9 mouse cellular contexts compared by ENCODE assay signal in genomic region chr4:118216726-118217595, GRCm38 (mm10). TPM values are rescaled to one million over a fixed set of nuclear protein-coding genes. Genes with fewer than 3 reads are reported as not detected.
DNase-seq lines count a peak whose midpoint lies in the region; ATAC-seq and TF ChIP-seq lines count a peak whose summit lies in the region.
"Had no signal": no experiment of that assay in that cellular context is flagged by ENCODE, and none has a peak within 500 bp of the region (broad histone marks: within the 10 kb centered on the region; RNA-seq: fewer than 3 reads in every experiment).

No protein-coding gene starts in this region.

- H3K4me1 ChIP-seq in G1E (ENCODE audit: insufficient read depth, low read depth, low read length) = no peaks in the 10 kb centered on the region
- H3K4me1 ChIP-seq in forebrain, embryonic 11.5 days (replicated peaks; ENCODE audit: control insufficient read depth, insufficient read depth, low read length) = no peaks in the 10 kb centered on the region
- peaks cover 3% of the 10 kb centered on the region; the same call in 1 of the 2 replicates for H3K4me1 ChIP-seq in liver, postnatal 0 days (ENCODE audit: insufficient read depth)
- H3K4me1 ChIP-seq: heart, embryonic 13.5 days had no signal

- TF ChIP-seq CTCF in G1E (IDR thresholded peaks at IDR 0.05; ENCODE audit: low read depth, low read length) = peak; percentile 56
- TF ChIP-seq CTCF in brain, embryonic 14.5 days (IDR thresholded peaks at IDR 0.05; ENCODE audit: borderline replicate concordance, extremely low read depth, insufficient read depth, insufficient read length) = peak; percentile 85
- TF ChIP-seq CTCF in liver, postnatal 0 days (IDR thresholded peaks at IDR 0.05; ENCODE audit: low read depth) = peak; percentile 93

- H3K27ac ChIP-seq in forebrain, embryonic 11.5 days (ENCODE audit: low read depth, low read length) = no peak overlapping the region
- 0 out of 2 replicates have a peak overlapping the region, but pooled peaks have one; percentile 29 for H3K27ac ChIP-seq in liver, postnatal 0 days (ENCODE audit: low read depth)
- H3K27ac ChIP-seq: heart, embryonic 13.5 days had no signal

- peaks cover 20% of the 10 kb centered on the region for H3K27me3 ChIP-seq in G1E (ENCODE audit: insufficient read depth, low read length)
- H3K27me3 ChIP-seq in forebrain, embryonic 11.5 days (ENCODE audit: control insufficient read depth, insufficient read depth, low read length) = no peaks in the 10 kb centered on the region
- H3K27me3 ChIP-seq in liver, postnatal 0 days (ENCODE audit: insufficient read depth, low read length) = no peaks in the 10 kb centered on the region
- H3K27me3 ChIP-seq: heart, embryonic 13.5 days had no signal

- peak; percentile 18 for DNase-seq in G1E (ENCODE audit: low spot score)
- DNase-seq in brain, embryonic 14.5 days (ENCODE audit: low read depth) = peak; percentile 62
- peak; percentile 74 for DNase-seq in forebrain, embryonic 11.5 days (ENCODE audit: low spot score)
- DNase-seq in heart, postnatal 36 days = peak; percentile 69 to 71
- DNase-seq in kidney, postnatal 36 days = peak; percentile 77 to 87
- peak; percentile 75 for DNase-seq in liver, postnatal 0 days
- peak; percentile 41 for DNase-seq in ovary, postnatal 14 days (ENCODE audit: low spot score)
- peak; percentile 58 for DNase-seq in urinary bladder, postnatal 25 days (ENCODE audit: low spot score)

- WGBS in forebrain, embryonic 11.5 days = 86% methylated on average over 17 of the region's 17 CpGs
- WGBS in liver, postnatal 0 days (ENCODE audit: insufficient replicate concordance) = 69% methylated on average over 17 of the region's 17 CpGs

- H3K9ac ChIP-seq in forebrain, embryonic 11.5 days (ENCODE audit: low read length) = no peak overlapping the region
- H3K9ac ChIP-seq in liver, postnatal 0 days (replicated peaks) = no peak overlapping the region
- H3K9ac ChIP-seq: heart, embryonic 13.5 days had no signal

- intact Hi-C loops in heart, postnatal 36 days (cut with DNase I) = loop anchor here (1.0 to 5.0 kb wide), 3 partner anchors 76 to 360 kb away; no protein-coding TSS in a partner anchor

- H3K4me3 ChIP-seq in G1E (ENCODE audit: low read depth, low read length) = no peak overlapping the region
- no peak overlapping the region for H3K4me3 ChIP-seq in forebrain, embryonic 11.5 days (ENCODE audit: low read depth, low read length)
- no peak overlapping the region for H3K4me3 ChIP-seq in liver, postnatal 0 days (ENCODE audit: low read depth, low read length)
- H3K4me3 ChIP-seq: heart, embryonic 13.5 days had no signal

- no peak overlapping the region for H3K4me2 ChIP-seq in forebrain, embryonic 11.5 days (ENCODE audit: low read depth, low read length, severe bottlenecking)
- H3K4me2 ChIP-seq in liver, postnatal 0 days (ENCODE audit: low read depth, low read length) = no peak overlapping the region
- H3K4me2 ChIP-seq: heart, embryonic 13.5 days had no signal

- no peaks in the 10 kb centered on the region for H3K9me3 ChIP-seq in G1E (replicated peaks)
- no peaks in the 10 kb centered on the region for H3K9me3 ChIP-seq in forebrain, embryonic 11.5 days (ENCODE audit: control insufficient read depth, low read length)
- H3K9me3 ChIP-seq in liver, postnatal 0 days (ENCODE audit: low read length) = no peaks in the 10 kb centered on the region
- H3K9me3 ChIP-seq: heart, embryonic 13.5 days had no signal

- no peak; the same call in 1 of the 2 replicates for ATAC-seq in G1E (ENCODE audit: extremely low read depth, insufficient number of reproducible peaks, low FRiP score, poor library complexity, severe bottlenecking)
- ATAC-seq in forebrain, embryonic 11.5 days (replicated peaks; ENCODE audit: low FRiP score) = peak; percentile 61; the same call in 1 of the 2 replicates
- ATAC-seq in liver, postnatal 0 days = peak; percentile 81

- TF ChIP-seq POLR2A in brain, embryonic 14.5 days (IDR thresholded peaks at IDR 0.05; ENCODE audit: borderline replicate concordance, extremely low read depth, insufficient read depth, insufficient read length, poor library complexity, severe bottlenecking) = no peak

- TF ChIP-seq EP300 in liver, postnatal 0 days (IDR thresholded peaks at IDR 0.05; ENCODE audit: low read depth) = no peak

- H3K36me3 ChIP-seq in G1E (replicated peaks) = no peaks in the 10 kb centered on the region
- H3K36me3 ChIP-seq in forebrain, embryonic 11.5 days (ENCODE audit: control insufficient read depth, insufficient read depth, low read length) = peaks cover 23% of the 10 kb centered on the region
- peaks cover 14% of the 10 kb centered on the region for H3K36me3 ChIP-seq in liver, postnatal 0 days (replicated peaks; ENCODE audit: insufficient read depth, low read length)

RNA-seq across cellular contexts. Expression of gene Kdm4a, which starts 37.1 kb away (rescaled TPM):
- total RNA-seq in G1E (2014; fragmentation: Nextera tagmentation) (46.7 and 49.9 TPM in 2 replicates), G1E (2017) (48.7 and 50.5 TPM in 2 replicates)
- polyA plus RNA-seq in G1E (2012) = 34.0 and 39.4 TPM in 2 replicates
- polyA plus RNA-seq in brain, embryonic 14.5 days (2012; rRNA removed) = 100 and 109 TPM in 2 replicates
- 62.3 and 67.9 TPM in 2 replicates for polyA plus RNA-seq in forebrain, embryonic 11.5 days (2014; fragmentation: Nextera tagmentation; extraction: Ambion mirVana)
- total RNA-seq in heart, postnatal 36 days (2021) = 10 to 100 TPM; 26.9 to 29.2 TPM
- polyA plus RNA-seq in liver, postnatal 0 days (2015; fragmentation: Nextera tagmentation; extraction: Ambion mirVana) = 7.0 and 7.2 TPM in 2 replicates

Comparison
In these comparisons a context has a peak if more than half of its experiments do, and no peak if none do; other contexts are left out.
1. DNase-seq: peak in every context shown above with its lines; median percentile 82 in kidney, postnatal 36 days; 75 in liver, postnatal 0 days; 74 in forebrain, embryonic 11.5 days; 70 in heart, postnatal 36 days; 62 in brain, embryonic 14.5 days; 58 in urinary bladder, postnatal 25 days; 41 in ovary, postnatal 14 days; 18 in G1E.